Mouse (Mus musculus) heart, adult 9 months (tissue): Measurements from ENCODE around the gene Smarce1.
"Not testable (repeated sequence)": the region's sequence is repeated elsewhere in the genome, so short reads cannot be mapped to it uniquely, and the experiment has no call there.

Experiments used
- DNase-seq, 2 experiments: peaks; one replicate each; pipeline ENCODE4 v3.0.0; 2022; ENCODE audit warnings: low spot score in 2 of 2

Gene Smarce1

GRCm38 (mm10) chr11:99230261-99231048 lies at the start of gene Smarce1:
Smarce1 (minus strand) TSS chr11:99231017.
- DNase-seq, result peak; percentile 70 to 77

- no peak for DNase-seq
Observed at GRCm38 (mm10) chr11:99279986-99280385, 49.2 kb upstream of the Smarce1 start.

- no peak for DNase-seq
Observed at GRCm38 (mm10) chr11:99276786-99277185, 46.0 kb upstream of the Smarce1 start.

DNA sequence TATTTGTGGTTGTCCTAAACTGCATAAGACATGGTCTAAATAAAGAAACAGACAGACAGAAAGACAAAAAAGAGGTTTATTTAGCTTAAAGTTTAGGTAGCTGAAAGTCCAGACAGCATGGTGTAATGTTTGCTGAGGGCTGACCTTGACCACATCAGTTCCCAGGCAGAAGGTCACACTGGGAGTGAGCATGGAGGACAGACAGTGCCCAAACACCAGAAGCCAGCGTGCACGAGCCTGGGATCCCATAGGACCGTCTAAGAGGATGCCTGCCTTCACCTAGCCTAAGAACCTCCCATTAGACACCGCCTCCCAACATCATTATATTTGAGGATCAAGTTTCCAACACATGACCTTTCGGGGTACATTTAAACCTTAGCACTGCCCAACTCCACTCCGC lies 44.8 kb upstream of the Smarce1 start:
- no peak for DNase-seq

GRCm38 (mm10) chr11:99272721-99273120 lies 41.9 kb upstream of the Smarce1 start:
- DNase-seq, result no peak

GRCm38 (mm10) chr11:99269192-99269591 lies 38.4 kb upstream of the Smarce1 start:
- DNase-seq, result no peak

GRCm38 (mm10) chr11:99265796-99266195 lies 35.0 kb upstream of the Smarce1 start:
- peak; percentile 4 to 17 for DNase-seq

- peak in 1 of 2 experiments; percentile 14 for DNase-seq
Observed at GRCm38 (mm10) chr11:99265220-99265619, 34.4 kb upstream of the Smarce1 start.

DNA sequence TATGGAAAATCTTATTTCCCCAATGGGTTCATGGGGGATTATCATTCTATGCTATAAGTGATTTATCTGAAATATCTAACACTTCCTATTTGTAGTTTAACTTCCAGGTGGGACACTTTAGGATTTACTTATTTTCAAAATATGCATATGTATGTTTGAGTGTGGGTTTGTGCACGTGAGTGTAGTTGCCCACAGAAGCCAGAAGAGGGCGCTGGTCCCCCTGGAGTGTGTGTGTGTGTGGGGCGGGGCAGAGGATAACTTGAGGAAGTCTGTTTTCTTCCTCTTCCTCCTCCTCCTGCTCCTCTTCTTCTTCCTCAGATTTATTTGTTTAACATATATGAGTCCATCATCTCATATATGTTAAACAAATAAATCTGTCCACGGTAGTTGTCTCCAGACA lies 25.4 kb upstream of the Smarce1 start:
- no peak for DNase-seq

DNA sequence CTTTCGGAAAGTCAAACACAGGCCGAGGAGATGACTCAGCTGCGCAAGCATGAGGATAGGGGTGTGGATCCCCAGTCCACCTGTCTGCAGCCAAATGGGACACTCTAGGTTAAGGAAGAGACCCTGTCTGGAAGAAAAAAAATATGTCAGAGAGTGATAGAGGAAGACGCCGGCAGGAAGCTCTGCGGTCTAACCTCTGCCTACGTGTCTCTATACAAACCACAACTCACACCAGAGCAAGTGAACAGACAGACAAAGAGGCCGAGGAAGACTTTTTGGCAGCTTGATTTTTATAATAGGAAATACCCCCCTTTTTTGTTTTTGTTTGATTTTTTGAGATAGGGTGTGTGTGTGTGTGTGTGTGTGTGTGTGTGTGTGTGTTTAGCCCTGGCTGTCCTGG lies 24.5 kb upstream of the Smarce1 start:
- no peak for DNase-seq

DNA sequence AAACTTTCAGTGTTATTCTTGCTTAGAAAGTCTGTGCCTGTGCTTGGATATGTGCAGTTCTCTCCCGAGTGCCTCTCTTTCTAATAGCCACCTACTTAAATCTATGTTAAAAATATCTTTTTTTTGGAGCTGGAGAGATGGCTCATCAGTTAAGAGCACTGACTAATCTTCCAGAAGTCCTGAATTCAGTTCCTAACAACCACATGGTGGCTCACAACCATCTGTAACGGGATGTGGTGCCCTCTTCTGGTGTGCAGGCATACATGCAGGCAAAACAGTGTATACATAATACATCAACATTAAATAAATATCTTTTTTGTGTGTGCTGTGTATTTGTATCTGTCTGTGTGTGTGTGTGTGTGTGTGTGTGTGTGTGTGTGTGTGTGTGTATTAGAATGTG lies 23.1 kb upstream of the Smarce1 start:
- DNase-seq, result no peak

DNA sequence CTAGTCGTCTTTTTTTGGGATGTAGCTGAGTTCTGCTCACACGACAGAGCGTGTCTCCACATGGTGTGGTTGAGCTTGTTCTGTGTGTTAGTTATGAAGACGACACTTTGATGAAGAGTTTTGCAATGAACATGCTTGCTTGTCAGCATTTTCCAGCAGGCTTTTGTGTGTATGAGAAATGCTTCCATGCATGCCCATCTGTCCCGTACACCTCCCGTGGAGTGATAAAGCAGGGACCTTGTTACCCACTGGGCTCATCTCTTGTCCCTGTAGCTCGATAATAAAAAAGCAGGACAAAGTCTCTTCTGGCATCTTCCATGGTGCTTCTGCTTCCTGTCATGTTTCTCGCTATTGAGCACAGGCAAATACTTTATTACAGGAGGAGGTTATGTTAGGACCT lies 21.9 kb upstream of the Smarce1 start:
- no peak for DNase-seq

GRCm38 (mm10) chr11:99250666-99251065 lies 19.8 kb upstream of the Smarce1 start:
- no peak for DNase-seq

GRCm38 (mm10) chr11:99250241-99250640 lies 19.4 kb upstream of the Smarce1 start:
- DNase-seq, result no peak

GRCm38 (mm10) chr11:99249115-99249514 lies 18.3 kb upstream of the Smarce1 start:
- DNase-seq, result no peak

DNA sequence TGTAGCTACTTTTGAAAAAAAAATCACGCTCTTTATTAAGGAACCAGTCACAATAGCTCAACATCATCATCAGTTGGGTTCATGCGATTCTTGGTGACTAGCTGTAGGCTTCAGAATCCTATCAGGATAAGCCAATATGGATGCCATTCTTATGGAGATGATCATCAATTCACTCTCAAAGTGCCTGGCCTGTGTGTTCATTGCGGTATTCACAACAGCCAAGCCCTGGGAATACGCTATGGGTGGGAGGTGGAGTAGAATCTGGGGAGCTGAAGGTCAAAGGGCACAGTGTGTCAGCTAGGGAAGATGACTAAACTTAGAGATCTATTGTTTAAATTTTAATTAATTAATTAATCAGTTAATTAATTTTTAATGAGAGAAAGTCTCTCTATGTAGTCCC lies 17.1 kb upstream of the Smarce1 start:
- no peak for DNase-seq

DNA sequence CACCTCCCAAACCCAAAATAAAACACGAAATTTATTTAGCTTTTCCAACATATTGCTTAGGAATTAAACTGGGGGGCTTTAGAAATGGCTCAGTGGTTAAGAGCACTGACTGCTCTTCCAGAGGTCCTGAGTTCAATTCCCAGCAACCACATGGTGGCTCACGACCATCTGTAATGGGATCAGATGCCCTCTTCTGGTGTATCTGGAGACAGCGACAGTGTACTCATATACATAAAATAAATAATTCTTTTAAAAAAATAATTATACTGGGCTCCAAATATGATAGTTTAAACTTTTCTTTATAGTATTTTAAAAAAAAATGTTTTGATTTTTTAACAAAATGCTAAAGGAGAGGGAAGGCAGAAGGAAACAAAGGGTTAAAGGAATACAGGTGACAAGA lies 13.7 kb upstream of the Smarce1 start:
- DNase-seq, result not testable (repeated sequence)

DNA sequence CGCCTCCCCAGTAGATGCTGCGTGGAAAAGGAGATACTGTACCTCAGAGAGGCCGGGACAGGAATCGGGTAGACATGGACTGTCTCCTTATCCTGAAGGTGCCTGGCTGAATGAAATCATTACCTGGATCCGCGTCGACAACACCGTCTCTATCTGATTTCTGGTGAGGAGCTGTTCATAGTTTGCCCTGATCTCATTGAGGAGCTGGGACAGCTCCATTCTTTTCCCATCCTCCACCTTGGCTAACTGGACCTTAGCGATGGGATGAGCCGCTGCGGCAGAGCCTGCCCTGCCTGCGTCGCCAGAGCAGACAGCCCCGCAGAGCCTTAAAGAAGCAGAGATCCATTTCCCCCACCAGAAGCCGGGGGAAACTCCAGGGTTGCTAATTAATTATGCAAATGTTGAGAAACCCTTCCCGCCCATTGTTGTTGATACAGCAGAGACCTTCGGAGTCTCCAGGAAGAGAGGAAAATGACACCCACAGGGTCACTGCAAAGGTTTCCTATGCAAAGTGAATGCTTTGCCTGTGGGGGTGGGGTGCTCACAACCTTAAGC lies 13.1 kb upstream of the Smarce1 start, which contains the start of gene Krt222:
TSS of gene Krt222 (minus strand) at position 266 of the 555 bp plus-strand sequence.
- DNase-seq, result peak; percentile 17 to 24

DNA sequence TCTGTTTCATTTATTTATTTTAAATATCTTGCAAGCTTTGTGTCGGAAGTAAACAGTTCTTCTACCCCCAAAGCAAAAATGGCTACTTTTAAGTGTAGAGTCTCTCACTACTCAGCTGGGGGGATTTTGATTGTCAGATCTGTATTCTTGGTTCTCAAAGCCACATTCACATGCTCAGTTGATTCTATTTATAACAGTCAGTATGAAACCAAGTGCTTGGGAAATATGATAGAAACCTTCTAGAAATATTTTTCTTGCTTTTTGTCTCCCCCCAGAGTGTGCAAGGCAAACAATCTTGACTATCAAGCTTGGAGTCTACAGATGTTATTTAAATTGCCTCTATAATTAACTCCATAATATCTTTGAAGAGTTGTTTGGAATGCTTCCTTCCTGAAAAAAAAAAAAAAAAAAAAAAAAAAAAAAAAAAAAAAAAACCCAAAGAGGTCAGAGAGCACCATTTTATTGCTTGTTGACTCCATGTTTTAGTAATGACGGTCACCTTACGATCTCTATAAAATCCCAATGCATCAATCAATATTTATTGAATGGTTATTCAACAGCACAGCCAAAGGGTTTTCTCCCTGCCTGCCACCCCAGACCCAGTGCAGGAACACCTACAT lies 12.5 kb upstream of the Smarce1 start:
- no peak for DNase-seq

DNA sequence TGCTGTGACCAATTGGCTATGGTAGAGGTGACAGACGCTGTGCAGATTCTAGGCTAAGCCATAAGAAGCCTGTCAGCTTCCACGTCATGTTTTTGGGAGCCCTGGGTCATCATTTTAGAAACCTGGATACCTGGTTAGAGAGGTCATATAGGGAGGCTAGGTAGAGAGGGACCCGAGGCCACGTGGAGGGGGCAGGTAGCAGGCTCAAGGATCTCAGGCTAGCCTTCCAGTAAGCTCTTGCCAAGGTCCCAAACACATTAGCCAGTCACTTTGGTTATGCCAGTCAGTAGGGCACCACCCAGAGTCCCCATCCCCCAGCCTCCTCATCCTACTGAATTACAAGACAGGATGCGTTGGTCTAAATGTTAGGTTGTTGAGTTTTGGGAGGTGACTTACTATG lies 11.2 kb upstream of the Smarce1 start:
- no peak for DNase-seq

GRCm38 (mm10) chr11:99238468-99238867 lies 7.7 kb upstream of the Smarce1 start:
- no peak for DNase-seq

- peak in 1 of 2 experiments; percentile 16 for DNase-seq
Observed at GRCm38 (mm10) chr11:99231049-99231816, 416 bp upstream of the Smarce1 start.
